Mouse (Mus musculus): ENCODE measurements around the gene Map4k4. TPM values are rescaled to one million over a fixed set of nuclear protein-coding genes. Genes with fewer than 3 reads are reported as not detected.
A peak's percentile ranks its signal among the peaks of the same experiment; 100 is the strongest.

Map4k4 gene
- total RNA-seq, 1 experiment from 2014 or later, result 363 TPM

DNA sequence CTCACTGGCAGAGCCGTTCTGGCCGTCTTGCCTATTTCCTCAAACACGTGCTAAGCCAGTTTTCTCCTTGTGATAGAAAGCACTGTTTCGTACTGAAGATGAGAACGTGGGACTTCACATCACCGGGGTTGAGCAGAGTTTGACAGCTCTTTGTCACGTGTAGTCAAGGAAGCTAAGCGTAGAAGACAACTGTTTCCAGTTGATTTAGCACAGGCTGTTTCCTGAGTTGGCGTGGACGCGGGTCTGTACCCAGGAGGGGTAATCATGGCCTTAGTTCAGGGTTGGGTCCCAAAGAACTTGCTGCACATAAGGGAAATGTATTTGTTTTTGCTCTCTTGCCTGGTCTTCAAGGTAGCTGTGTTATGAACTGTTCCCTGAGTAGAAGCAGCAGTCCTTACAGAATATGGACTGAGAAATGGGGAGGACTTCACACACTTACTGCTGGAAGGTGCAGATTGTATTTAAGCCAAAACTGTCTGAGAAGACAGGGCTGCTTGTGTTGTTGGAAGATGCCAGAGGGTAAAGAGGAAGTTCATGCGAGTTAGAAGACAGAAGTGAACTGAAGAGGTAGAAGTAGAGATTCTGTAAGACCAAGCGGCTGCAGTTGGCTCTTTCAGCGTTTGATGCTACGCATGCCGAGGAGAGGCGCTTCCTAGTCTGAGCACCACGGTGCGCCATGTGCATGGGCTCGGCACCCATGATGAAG is 78.2 kb downstream of the Map4k4 start:
- ATAC-seq (replicated peaks; ENCODE audit: insufficient number of reproducible peaks, low FRiP score, low TSS enrichment, poor library complexity, severe bottlenecking), result 0 out of 2 replicates have a peak, but pooled peaks have one; percentile 14

DNA sequence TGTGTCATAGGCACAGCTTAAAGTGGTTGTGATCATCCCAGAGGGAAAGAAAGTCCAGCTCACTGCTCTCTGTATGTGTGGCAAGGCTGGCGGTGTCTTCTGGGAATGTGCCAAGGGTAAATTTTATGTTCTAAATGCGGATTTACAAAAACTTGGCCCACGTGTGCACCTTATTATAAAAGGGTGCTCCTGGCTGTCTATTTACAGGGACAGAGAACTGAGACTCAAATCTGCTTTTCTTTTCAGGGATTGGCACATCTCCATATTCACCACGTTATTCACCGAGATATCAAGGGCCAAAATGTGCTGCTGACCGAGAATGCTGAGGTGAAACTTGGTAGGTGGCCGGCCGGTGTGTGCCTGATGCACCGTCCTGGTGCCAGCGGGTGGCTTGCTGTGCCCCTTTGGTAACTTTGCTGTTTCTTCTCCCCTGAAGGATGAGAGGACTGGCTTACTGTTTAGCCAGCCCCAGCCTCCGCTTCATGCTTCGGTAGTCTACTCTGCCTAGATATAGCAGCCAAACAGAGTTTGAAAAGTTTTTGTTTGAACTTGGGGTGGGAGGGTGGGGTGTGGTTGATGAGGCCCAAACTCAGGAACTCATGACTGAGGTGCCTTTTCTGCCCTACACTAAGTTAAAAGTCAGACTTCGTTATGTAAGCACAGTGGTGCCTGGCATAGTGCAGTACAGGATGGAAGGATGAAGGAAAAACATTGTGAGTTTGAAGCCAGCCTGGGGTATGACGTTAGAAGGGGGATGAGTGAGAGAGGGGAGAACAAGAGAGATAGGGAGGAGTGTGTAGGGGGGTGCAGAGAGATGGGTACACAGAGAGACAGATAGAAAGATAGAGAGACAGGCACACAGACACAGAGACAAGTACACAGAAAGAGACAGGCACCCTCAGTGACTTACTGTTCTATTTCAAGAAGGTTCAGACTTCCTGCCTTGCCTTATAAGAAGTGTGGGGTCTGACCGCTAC is 79.9 kb downstream of the Map4k4 start:
- no peak for ATAC-seq (replicated peaks; ENCODE audit: insufficient number of reproducible peaks, low FRiP score, low TSS enrichment, poor library complexity, severe bottlenecking)

DNA sequence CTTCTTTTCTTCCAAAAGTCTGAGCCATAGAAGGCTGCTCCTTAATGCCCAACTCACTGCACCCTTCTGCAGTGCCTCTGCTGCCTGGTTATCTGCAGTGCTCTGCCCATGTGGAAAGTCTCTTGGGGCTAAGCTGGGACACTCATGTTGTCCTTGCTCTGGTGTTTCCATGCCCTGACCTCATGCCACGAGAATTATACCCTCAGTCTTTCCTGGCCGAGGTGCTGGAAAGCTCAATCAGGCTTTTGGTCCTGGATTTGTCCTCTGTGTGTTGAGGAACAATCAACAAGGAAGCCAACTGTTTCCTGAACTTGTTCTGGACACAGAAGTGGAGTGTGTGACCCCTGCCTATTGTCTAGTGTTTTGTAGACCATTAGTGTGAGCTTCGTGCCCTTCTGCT is 81.3 kb downstream of the Map4k4 start:
- no peak for ATAC-seq (replicated peaks; ENCODE audit: insufficient number of reproducible peaks, low FRiP score, low TSS enrichment, poor library complexity, severe bottlenecking)

DNA sequence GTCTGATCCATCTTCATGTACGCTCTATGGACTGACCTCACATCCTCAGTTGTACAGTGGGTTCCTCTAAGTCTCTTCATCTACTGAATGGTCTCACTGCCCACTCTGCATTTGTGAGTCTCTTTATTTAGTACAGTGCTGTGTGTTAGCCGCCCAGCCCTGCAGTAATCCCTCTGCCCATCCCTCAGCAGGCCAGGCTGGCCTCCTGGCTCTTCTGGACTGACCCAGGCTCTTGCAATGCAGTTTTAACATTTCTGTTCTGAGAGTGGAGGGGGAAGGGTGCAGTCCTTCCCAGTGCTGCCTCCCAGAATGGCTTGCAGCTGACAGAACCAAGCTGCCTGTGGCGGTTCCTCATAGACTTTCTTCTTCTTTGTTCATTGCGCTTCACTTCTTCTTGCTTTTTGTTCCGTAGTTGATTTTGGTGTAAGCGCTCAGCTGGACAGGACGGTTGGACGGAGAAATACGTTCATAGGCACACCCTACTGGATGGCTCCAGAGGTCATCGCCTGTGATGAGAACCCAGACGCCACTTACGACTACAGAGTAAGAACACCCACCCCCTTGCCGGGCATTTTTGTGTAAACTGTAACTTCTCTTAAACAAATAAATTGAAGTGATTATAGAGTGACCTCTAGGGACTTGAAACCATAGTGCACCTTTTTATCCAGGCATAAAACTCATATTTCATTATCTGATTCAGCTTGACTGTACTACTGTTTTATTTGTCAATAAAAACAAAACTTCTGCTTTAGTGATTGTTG is 82.2 kb downstream of the Map4k4 start:
- ATAC-seq (replicated peaks; ENCODE audit: insufficient number of reproducible peaks, low FRiP score, low TSS enrichment, poor library complexity, severe bottlenecking), result no peak

DNA sequence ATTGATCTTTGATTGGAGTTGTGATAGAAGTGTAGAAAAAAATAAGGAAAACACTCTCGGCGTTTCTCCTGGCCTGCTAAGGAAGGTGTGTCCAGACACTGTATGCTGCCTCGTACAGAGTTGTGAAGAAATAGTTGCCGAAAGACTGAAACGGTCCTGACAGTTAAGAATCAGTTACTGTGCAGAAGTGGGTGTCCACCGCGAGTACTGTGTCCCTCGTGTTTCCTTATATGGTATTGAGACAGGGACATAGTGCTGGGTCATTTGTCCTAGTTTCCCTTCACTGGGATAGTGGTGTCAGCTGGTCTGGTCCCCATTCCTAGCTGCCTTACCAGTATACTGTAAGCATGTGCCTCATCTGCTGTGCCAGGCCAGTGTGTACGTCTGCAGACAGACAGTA is 83.6 kb downstream of the Map4k4 start:
- ATAC-seq (replicated peaks; ENCODE audit: insufficient number of reproducible peaks, low FRiP score, low TSS enrichment, poor library complexity, severe bottlenecking), result no peak

DNA sequence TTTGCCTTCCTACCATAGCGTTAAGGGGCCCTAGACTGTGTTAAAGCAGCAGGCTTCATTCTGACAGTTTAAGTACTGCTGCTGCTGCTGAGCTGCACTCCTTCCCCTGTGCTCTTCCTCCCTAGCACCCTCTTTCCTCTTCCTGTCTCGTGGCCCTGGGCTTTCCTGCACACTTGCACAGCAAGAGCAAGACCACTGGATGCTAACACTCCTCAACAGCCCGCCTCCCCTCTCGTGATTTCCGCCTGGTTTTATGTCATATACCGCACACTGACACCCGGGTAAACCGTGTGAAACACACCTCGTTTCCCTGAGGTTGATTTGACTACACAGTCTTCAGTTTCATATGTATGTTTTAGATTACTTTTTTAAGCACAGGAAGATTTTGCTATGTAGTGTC is 86.1 kb downstream of the Map4k4 start:
- ATAC-seq (replicated peaks; ENCODE audit: insufficient number of reproducible peaks, low FRiP score, low TSS enrichment, poor library complexity, severe bottlenecking), result peak; percentile 52

DNA sequence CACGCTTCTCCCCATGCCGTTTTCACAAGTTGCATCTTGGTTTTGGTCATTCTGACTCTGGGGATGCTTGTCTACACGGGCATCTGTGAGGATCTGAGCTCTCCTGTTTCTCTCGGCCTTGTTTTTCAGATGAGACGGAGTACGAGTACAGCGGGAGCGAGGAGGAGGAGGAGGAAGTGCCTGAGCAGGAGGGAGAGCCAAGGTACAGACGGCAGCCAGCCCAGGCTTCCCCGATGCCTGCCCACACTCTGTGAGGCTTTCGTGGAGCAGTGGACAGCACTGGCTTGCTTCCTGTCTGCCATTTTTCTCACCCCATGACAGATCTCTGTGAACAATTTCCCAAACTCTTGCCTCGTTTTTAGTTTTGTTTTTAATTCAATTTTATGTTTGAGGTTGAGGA is 88.1 kb downstream of the Map4k4 start:
- no peak for ATAC-seq (replicated peaks; ENCODE audit: insufficient number of reproducible peaks, low FRiP score, low TSS enrichment, poor library complexity, severe bottlenecking)

DNA sequence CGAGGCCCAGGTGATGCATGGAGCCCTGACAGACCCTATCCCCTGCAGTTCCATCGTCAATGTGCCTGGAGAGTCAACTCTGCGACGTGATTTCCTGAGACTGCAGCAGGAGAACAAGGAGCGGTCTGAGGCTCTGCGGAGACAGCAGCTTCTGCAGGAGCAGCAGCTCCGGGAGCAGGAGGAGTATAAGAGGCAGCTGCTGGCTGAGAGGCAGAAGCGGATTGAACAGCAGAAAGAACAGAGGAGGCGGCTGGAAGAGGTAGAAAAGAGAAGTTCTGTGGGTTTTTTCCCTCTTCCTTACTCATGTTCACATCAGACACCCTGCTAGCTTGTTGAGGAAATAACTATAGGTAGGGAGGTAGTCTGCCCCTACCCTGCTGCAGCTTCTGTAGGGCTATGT is 89.3 kb downstream of the Map4k4 start:
- ATAC-seq (replicated peaks; ENCODE audit: insufficient number of reproducible peaks, low FRiP score, low TSS enrichment, poor library complexity, severe bottlenecking), result no peak

DNA sequence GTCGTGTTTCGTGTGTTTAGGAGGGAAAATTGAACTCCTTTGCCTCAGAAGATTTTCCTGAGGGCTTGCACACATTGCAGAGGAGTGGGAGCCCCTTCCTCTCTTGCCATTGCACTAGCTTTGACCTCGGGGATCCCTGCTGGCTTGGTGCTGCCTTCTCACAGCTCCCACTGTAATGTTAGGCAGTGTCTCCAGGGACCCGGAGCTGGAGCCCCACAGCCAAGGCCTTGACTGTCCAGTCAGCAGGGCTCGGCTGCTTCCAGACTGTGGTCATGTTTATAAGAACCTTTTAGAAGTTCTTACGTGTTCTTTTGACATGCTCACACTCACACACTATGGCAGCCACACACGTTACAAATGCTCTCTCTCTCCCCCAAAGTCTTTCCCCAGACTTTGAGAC is 93.2 kb downstream of the Map4k4 start:
- ATAC-seq (replicated peaks; ENCODE audit: insufficient number of reproducible peaks, low FRiP score, low TSS enrichment, poor library complexity, severe bottlenecking), result no peak

DNA sequence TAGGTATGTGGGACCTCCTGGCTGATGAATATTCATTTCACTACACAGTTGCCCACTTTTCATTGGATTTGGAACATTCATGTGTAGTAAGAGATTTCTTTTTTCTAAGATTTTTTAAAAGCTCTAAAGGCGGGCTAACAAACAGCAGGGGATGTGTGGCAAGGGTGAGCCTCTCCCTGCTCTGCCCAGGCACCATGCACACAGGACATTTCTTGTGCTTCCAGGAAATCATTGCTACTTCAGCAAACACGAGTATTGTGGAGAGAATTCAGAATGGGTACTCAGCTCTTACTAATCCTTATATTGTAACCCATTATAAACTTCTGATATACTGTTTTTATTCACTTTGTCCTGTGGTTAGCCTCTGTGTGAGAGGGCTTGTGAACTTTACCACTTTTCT is 94.9 kb downstream of the Map4k4 start:
- no peak for ATAC-seq (replicated peaks; ENCODE audit: insufficient number of reproducible peaks, low FRiP score, low TSS enrichment, poor library complexity, severe bottlenecking)

DNA sequence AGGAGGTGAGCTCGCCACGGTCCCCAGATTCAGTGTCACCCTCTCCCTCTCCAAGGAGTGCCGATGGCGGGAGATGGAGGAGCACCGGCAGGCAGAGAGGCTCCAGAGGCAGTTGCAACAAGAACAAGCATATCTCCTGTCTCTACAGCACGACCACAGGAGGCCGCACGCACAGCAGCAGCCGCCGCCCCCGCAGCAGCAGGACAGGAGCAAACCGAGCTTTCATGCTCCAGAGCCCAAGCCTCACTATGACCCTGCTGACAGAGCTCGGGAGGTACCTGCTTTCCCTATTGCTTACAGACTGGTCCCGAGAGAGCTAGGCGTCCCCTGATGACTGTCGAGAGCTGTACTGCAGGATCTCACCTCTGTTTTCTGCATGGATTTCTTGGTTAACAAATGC is 99.8 kb downstream of the Map4k4 start:
- ATAC-seq (replicated peaks; ENCODE audit: insufficient number of reproducible peaks, low FRiP score, low TSS enrichment, poor library complexity, severe bottlenecking), result no peak

DNA sequence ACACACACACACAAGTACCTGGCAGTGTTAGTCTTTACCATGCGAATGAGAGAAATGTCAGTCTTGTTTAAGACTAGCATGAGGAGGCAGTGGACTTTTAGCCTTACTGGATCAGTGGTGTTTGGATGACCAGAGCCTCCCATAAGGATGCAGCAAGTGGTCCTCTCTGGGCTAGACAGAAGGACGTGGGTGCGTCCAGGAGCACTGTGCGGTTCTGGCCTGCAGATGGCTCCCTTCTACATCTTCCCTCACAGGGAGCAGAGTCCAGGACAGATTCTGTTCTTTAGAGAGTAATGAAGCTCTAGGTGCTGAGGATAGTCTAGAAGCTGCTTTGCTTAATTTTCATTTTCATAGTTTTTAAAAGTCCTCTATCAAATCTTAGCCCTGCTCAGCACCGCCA is 100.2 kb downstream of the Map4k4 start:
- ATAC-seq (replicated peaks; ENCODE audit: insufficient number of reproducible peaks, low FRiP score, low TSS enrichment, poor library complexity, severe bottlenecking), result no peak

DNA sequence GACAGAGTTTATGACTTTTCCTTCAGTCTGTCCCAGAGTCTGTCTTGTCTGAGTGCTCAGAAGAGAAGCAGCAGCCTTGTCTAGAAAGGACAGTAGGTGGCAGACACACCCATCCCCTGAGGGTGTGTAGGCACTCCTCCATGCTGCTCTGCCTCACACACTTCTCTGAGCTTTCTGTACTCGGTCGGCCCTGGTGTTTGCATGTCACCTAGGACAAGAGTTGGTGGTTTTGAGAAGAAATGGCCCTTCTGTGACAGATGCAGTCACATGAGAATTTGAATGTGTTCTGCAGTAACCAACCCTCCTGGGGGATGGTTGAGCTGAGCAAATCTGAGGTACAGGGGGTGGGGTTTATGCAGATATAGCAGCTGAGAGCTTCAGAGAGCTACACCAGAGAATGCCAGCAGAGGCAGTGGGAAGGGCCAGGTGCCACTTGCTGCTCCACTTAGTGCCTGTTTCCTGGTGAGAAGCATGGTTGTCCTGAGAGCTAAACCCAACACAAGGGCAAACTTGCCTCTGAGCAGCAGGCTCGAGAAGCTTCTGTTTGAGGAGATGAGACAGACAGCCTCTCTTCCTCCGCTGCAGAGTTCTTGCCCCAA is 101.5 kb downstream of the Map4k4 start:
- no peak for ATAC-seq (replicated peaks; ENCODE audit: insufficient number of reproducible peaks, low FRiP score, low TSS enrichment, poor library complexity, severe bottlenecking)

DNA sequence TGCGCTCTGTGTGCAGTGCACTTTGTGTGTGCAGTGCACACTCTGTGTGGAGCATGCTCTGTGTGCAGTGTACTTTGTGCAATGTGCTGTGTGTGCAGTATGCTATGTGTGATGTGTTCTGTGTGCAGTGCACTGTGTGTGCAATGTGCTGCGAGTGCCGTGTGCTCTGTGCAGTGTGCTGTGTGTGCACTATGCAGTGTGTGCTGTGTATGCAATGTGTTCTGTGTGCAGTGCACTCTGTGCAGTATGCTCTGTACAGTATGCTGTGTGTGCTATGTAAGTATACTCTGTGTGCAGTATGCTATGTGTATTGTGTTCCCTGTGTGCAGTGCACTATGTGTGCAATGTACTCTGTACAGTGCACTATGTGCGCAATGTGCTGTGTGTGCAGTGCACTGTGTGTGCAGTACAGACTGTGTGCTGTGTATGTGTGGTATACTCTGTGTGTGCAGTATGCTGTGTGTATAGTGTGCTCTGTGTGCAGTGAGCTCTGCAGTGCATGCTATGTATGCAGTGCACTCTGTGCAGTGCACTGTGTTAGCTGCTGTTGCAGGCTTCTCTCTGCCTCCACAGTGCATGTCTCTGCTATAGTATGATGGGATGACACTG is 105.4 kb downstream of the Map4k4 start:
- no peak for ATAC-seq (replicated peaks; ENCODE audit: insufficient number of reproducible peaks, low FRiP score, low TSS enrichment, poor library complexity, severe bottlenecking)

DNA sequence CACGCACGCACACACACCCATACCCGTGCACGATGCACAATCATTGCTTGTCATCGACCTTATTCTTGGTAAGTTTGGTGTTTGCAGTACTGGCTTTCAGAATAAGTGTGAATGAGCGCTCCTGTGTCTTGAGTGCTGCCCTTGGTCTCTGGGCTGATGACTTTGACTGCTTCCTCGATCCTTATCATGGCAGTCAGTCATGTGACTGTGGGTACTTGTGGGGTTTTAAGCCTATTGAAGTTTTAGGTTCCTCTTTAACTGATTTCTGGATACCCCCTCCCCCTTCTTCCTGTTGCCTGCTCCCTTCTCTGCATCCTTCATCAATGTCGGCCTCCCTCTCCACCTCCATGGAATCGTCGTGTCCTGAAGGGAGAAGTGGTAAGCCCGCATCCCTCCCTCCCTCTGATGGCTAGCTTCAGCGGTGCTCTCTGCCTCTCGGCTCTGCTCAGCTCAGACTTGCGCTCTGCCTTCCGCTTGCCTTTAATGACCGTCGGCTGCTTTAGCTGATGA is 107.3 kb downstream of the Map4k4 start:
- ATAC-seq (replicated peaks; ENCODE audit: insufficient number of reproducible peaks, low FRiP score, low TSS enrichment, poor library complexity, severe bottlenecking), result no peak

DNA sequence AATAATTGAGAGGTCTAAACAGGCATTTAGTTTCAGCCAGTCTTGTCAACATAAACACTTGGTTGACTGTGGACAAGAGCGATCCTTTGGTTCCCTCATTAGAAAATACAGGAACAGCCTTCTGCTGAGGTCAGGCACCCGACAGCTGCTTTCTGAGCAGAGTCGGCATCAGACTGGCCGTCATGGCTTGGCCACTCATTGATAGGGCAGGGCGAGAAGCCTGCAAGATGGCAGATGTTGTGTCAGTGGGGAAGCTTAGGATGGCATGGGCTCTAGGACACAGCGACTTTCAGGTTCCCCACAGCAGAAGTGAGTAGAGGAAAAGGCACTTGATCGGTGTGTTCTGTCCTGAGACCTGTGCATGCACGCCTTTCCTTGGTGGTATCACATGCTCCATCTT is 112.0 kb downstream of the Map4k4 start:
- no peak for ATAC-seq (replicated peaks; ENCODE audit: insufficient number of reproducible peaks, low FRiP score, low TSS enrichment, poor library complexity, severe bottlenecking)

DNA sequence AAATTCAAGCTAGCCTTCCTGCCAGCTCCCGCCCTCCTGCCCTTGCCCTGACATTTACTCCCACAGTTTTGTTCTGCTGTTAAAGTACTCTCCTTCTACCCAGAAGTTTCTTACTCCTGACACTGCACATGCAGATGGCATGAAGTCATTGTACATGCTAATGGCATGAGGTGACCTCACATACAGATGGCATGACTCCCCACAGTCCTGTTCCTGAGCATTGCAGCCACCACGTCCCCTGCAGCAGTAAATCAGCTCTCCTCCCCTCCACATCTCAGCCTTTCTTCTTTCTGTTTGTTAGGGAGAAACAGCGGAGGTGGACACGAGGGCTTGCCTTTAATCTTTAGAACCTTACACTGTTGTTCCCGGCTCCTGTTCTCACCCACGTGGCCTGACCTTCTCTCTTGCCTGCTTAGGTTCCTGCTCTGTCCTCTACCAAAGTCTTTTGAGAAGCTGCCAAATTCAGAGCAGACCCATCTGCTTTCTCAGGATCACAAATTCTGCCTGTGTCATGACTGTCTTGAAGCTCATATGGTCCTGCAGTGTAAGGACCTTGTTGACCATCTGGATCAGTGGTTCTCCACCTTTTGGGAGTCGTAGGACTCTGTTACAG is 114.5 kb downstream of the Map4k4 start:
- ATAC-seq (replicated peaks; ENCODE audit: insufficient number of reproducible peaks, low FRiP score, low TSS enrichment, poor library complexity, severe bottlenecking), result no peak

DNA sequence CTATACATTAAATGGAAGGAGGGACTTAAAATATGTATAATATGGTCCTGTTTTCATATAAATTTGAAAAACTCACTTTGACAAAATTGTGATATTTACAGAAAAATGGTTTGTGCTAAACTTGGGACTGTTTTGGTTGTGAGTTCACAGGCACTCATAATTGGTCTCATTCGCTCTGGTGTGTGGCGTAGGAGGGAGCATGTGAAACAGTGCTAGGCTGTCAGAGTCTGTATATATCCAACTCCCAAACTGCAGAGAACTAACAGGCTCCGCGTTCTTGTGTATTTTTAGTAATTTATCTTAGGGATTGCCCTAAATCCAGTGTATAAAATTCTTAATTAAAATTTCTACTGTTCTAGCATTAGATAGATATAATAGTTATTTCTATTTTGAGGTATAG is 120.9 kb downstream of the Map4k4 start:
- ATAC-seq (replicated peaks; ENCODE audit: insufficient number of reproducible peaks, low FRiP score, low TSS enrichment, poor library complexity, severe bottlenecking), result no peak
